Mouse (Mus musculus) bone marrow macrophage, adult 2 months (primary cell): Measurements from ENCODE around the gene Sufu. TPM values are rescaled to one million over a fixed set of nuclear protein-coding genes. Genes with fewer than 3 reads are reported as not detected.

Experiments used
- H3K27ac ChIP-seq: 2 replicates; pipeline ENCODE4 v1.5.1; 2012; ENCODE audit warnings: low read depth, low read length; ENCODE audit not compliant: insufficient read depth
- H3K4me1 ChIP-seq: 2 replicates; pipeline ENCODE4 v1.6.1; 2012; ENCODE audit warnings: low read length; ENCODE audit not compliant: control insufficient read depth, insufficient read depth
- H3K4me3 ChIP-seq: 2 replicates; pipeline ENCODE4 v1.5.1; 2012; ENCODE audit warnings: mild to moderate bottlenecking, low read length, moderate library complexity; ENCODE audit not compliant: insufficient read depth
- CTCF ChIP-seq: IDR thresholded peaks from 2 replicates; pipeline ENCODE4 v1.5.1; 2012; ENCODE audit warnings: low read depth, mild to moderate bottlenecking, low read length, moderate library complexity
- POLR2A ChIP-seq: IDR thresholded peaks from 2 replicates; pipeline ENCODE4 v1.6.1; 2012; ENCODE audit warnings: mild to moderate bottlenecking, low read depth, low read length, borderline replicate concordance
- polyA plus RNA-seq: library from polyadenylated mRNA; stranded (reverse); fragments of >200 nt; gene quantifications from 2 replicates; pipeline ENCODE4 v1.2.4, GENCODE M21; 2012; ENCODE audit not compliant: missing spikeins, insufficient read depth, insufficient read length

Sufu gene
- polyA plus RNA-seq, 1 experiment, result 14.7 TPM

DNA sequence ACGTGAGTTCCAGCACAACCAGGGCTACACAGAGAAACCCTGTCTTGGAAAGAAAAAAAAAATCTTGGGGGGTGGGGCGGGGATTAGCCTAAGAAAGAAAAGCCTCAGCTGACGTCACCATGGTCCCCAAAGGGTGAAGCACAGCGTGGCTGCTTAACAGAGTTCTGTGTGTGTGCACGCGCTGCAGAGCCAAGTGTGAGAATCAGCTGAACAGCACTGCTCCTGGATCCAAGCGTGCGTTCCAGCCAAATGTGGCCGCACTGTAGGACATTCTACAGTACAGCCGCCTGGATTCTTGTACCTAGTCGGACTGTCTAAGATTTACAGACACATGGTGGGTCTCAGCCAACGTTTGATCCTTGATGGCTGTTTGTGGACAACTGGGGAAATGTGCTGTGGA, 29.8 kb downstream of the Sufu start:
- peaks cover 8% of the 10 kb centered on the region for H3K4me1 ChIP-seq
- H3K4me3 ChIP-seq, result no peak overlapping the region
- H3K27ac ChIP-seq, result no peak overlapping the region
- TF ChIP-seq POLR2A (no peak), CTCF (no peak)

DNA sequence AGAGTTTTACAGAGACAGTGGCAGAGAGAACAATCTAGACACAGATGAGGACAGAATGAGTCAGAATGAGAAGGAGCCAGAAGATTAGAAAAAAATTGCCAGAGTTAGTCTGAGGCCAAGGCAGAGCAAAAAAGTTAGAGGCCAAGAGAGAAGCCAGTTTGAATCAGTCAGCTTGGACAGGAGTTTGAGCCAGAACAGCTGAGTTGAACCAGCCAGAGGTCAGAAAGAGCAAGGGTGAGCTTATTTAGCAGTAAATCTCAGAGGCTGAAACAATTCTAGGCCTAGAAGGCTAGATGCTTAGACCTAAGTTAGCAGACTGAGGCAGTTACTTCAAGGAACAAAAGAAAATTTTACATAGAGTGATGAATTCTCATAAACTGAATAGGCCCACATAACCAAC, 32.6 kb downstream of the Sufu start:
- Histone ChIP-seq H3K27ac (no peak overlapping the region), H3K4me3 (no peak overlapping the region), H3K4me1 (peaks cover 5% of the 10 kb centered on the region)
- TF ChIP-seq CTCF (no peak), POLR2A (no peak)

DNA sequence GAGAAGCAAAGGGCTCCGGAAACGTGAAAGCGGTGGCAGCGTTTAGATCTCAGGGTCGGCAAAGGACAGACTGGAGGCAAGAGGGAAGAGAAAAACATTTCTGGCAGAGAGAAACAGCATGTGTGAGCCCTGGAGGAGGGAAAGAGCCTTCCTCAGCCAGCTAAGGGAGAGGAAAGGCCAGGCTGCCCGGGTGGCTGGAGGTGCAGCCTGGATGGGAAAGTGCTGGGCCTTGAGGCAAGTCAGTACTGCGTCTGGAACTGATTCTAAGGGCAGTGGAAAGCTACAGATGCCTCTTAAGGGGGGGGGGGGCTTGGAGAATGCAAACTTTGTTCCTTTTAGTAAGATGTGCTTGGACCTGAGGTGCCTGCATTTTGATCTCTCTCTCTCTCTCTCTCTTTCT, 37.0 kb downstream of the Sufu start:
- H3K4me3 ChIP-seq, result no peak overlapping the region
- H3K27ac ChIP-seq, result no peak overlapping the region
- peaks cover 5% of the 10 kb centered on the region for H3K4me1 ChIP-seq
- TF ChIP-seq POLR2A (no peak), CTCF (no peak)

DNA sequence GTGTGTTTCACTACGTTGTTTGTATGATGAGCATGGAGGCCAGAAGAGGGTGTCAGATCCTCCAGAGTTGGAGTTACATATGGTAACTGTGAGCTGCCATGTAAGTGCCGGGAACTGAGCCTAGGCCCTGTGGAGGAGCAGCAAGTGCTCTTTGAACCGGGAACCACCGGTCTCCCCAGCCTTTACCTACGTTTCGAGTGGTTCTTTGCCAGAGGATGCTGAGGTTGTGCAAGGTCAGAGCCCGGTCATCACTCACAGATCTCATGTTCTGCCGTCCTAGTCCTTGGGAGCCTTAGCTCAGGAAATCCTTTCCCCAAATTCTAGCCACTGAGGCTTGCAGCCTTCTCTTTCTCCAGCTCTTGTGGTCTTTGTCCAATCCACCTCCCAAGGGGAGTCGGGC, 37.5 kb downstream of the Sufu start:
- no peak overlapping the region for H3K27ac ChIP-seq
- TF ChIP-seq CTCF (no peak), POLR2A (no peak)
- no peak overlapping the region for H3K4me3 ChIP-seq
- H3K4me1 ChIP-seq, result peaks cover 5% of the 10 kb centered on the region

DNA sequence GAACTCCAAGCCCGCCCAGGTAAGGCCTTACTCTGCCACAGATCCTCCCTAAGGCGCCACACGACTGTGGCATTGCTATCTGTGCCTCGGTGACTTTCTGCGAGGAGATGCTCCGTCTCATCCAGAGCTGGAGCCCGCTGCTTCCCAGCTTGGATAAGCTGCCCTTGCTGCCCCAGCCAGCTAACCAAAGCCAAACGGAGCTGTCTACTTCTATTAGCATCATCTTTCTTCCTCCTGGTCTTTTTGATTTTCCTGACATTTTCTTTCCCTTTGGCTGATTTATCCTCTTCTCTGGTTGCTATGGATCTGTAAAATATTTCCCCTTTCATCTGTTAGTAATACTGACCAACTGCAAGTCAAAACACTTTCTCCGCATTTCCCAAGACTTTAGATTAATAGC, 37.9 kb downstream of the Sufu start:
- no peak overlapping the region for H3K4me3 ChIP-seq
- no peak for TF ChIP-seq POLR2A
- no peak for TF ChIP-seq CTCF
- no peak overlapping the region for H3K27ac ChIP-seq
- peaks cover 5% of the 10 kb centered on the region for H3K4me1 ChIP-seq

GRCm38 (mm10) chr19:46435492-46435891, 38.8 kb downstream of the Sufu start:
- no peak overlapping the region for H3K4me3 ChIP-seq
- no peaks in the 10 kb centered on the region for H3K4me1 ChIP-seq
- H3K27ac ChIP-seq, result no peak overlapping the region
- TF ChIP-seq CTCF (peak; percentile 40), POLR2A (no peak)

DNA sequence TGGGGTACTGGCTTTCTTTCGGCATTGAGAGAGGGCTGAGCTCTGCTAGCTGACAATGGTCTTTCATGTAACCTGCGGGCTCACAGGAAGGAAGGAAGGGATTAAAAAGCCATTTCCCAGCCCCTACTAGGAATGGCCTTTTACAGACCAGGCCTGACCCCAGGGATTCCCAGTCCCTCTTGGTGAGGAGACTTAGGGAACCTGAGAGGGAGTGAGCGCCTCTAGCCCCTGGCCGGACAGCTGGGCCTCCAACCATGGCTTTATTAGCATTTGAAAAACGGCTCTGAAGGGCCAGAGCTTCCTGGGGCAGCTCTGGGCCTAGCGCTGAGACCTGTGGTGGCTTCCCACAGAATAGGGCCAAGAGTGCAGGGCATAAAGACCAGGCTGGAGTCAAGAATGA, 46.8 kb downstream of the Sufu start:
- H3K4me1 ChIP-seq, result peaks cover 7% of the 10 kb centered on the region; the same call in 1 of the 2 replicates
- H3K27ac ChIP-seq, result no peak overlapping the region
- H3K4me3 ChIP-seq, result no peak overlapping the region
- no peak for TF ChIP-seq CTCF
- no peak for TF ChIP-seq POLR2A

DNA sequence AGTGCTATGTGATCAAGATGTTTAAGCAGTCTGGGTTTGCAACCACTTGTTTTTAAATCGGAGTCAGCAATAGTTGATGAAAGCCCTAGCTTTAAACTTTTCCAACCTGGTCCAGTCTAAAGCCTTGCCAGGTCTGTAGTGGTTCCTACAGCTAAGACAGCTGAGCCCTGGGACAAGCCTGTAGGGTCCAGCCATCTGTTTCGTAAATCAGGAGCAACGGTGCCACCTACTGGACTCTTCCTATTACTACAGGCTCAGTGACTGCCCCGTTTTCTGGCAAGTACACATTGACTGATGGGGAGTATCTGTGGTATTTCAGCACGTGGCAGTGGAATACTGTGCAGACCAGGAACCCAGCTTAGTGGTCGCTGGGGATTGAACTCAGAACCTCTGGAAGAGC, 47.5 kb downstream of the Sufu start:
- Histone ChIP-seq H3K4me1 (peaks cover 7% of the 10 kb centered on the region; the same call in 1 of the 2 replicates), H3K27ac (no peak overlapping the region), H3K4me3 (no peak overlapping the region)
- TF ChIP-seq CTCF (peak; percentile 57), POLR2A (no peak)

DNA sequence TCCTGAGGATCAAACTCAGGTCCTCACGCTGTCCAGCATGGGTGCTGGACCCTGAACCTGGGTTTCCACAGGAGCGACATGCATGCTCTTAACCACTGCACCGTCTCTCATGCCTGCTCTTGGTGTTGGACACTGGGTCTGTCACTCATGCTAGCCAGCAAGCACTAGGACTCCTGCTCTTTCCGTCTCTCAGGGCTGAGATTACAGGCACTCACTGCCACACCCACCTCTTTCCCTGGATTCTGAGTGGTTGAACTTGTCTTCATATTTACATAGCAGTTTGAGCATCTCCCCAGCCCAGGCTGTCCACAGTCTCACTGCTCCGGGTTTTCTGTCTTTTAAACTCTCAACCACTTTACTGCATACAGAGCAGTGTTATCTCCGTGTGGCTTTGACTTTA, 48.9 kb downstream of the Sufu start:
- Histone ChIP-seq H3K27ac (no peak overlapping the region), H3K4me3 (no peak overlapping the region), H3K4me1 (peaks cover 7% of the 10 kb centered on the region; the same call in 1 of the 2 replicates)
- TF ChIP-seq POLR2A, result no peak
- no peak for TF ChIP-seq CTCF

GRCm38 (mm10) chr19:46446436-46447020, 49.8 kb downstream of the Sufu start:
- no peak overlapping the region for H3K4me3 ChIP-seq
- H3K27ac ChIP-seq, result no peak overlapping the region
- no peak for TF ChIP-seq POLR2A
- no peak for TF ChIP-seq CTCF
- H3K4me1 ChIP-seq, result peaks cover 7% of the 10 kb centered on the region; the same call in 1 of the 2 replicates

- Histone ChIP-seq H3K27ac (no peak overlapping the region), H3K4me1 (peaks cover 7% of the 10 kb centered on the region; the same call in 1 of the 2 replicates), H3K4me3 (no peak overlapping the region)
- TF ChIP-seq CTCF (no peak), POLR2A (no peak)
These were observed 50.4 kb downstream of the Sufu start for GRCm38 (mm10) chr19:46447110-46447509.
